Mouse (Mus musculus) liver, embryonic 15.5 days (tissue): ENCODE data around the gene Tuba1c. TPM values are rescaled to one million over a fixed set of nuclear protein-coding genes. Genes with fewer than 3 reads are reported as not detected.

ENCODE experiments used
- ATAC-seq: fragments of 200-750 bp; cut with Nextera tagmentation; 2 replicates; pipeline ENCODE4 v1.8.0; 2017; ENCODE audit warnings: moderate number of reproducible peaks, mild to moderate bottlenecking, moderate library complexity; ENCODE audit not compliant: insufficient read depth
- H3K27ac ChIP-seq: fragments of 300-500 bp; sonication (generic); replicated peaks from 2 replicates; pipeline ENCODE4 v1.5.1; 2015; ENCODE audit warnings: mild to moderate bottlenecking, inconsistent platforms
- H3K27me3 ChIP-seq: fragments of 300-500 bp; sonication (generic); 2 replicates; pipeline ENCODE4 v1.6.1; 2015; ENCODE audit warnings: mild to moderate bottlenecking, inconsistent platforms
- H3K36me3 ChIP-seq: fragments of 300-500 bp; sonication (generic); replicated peaks from 2 replicates; pipeline ENCODE4 v1.6.1; 2015; ENCODE audit warnings: moderate library complexity, mild to moderate bottlenecking, inconsistent platforms
- H3K4me1 ChIP-seq: fragments of 300-500 bp; sonication (generic); replicated peaks from 2 replicates; pipeline ENCODE4 v1.6.1; 2015; ENCODE audit warnings: inconsistent platforms
- H3K4me2 ChIP-seq: fragments of 300-500 bp; sonication (generic); 2 replicates; pipeline ENCODE4 v1.6.1; 2015; ENCODE audit warnings: moderate library complexity, mild to moderate bottlenecking, inconsistent platforms
- H3K4me3 ChIP-seq: fragments of 300-500 bp; sonication (generic); replicated peaks from 2 replicates; pipeline ENCODE4 v1.5.1; 2015; ENCODE audit warnings: mild to moderate bottlenecking, inconsistent platforms
- H3K9ac ChIP-seq: fragments of 300-500 bp; sonication (generic); 2 replicates; pipeline ENCODE4 v1.6.1; 2015; ENCODE audit warnings: moderate library complexity, mild to moderate bottlenecking, inconsistent platforms
- H3K9me3 ChIP-seq: fragments of 300-500 bp; sonication (generic); replicated peaks from 2 replicates; pipeline ENCODE4 v1.6.1; 2016; ENCODE audit warnings: inconsistent platforms
- WGBS: fragments of 180-500 bp; shearing (Covaris S2); methylation state at CpG from one replicate; pipeline ENCODE4 v1.1.7; 2015; ENCODE audit warnings: mixed read lengths; ENCODE audit not compliant: insufficient replicate concordance; 5-methylcytosine and 5-hydroxymethylcytosine counted together
- polyA plus RNA-seq: library from polyadenylated mRNA; unstranded; fragments of >200 nt; fragmentation: Nextera tagmentation; extraction: Ambion mirVana; gene quantifications from 2 replicates; pipeline ENCODE4 v1.2.1, GENCODE M21; 2015

The Tuba1c gene
- polyA plus RNA-seq, 1 experiment from 2014 or later = 271 TPM

- Histone ChIP-seq H3K9ac (no peak overlapping the region), H3K36me3 (no peaks in the 10 kb centered on the region), H3K4me2 (no peak overlapping the region), H3K9me3 (no peaks in the 10 kb centered on the region), H3K27me3 (peaks cover 6% of the 10 kb centered on the region; the same call in 1 of the 2 replicates), H3K4me3 (no peak overlapping the region), H3K27ac (no peak overlapping the region), H3K4me1 (peaks cover 36% of the 10 kb centered on the region)
- 64% methylated on average over 3 of the region's 3 CpGs for WGBS
- no peak for ATAC-seq
These were observed 40.9 kb upstream of the Tuba1c start for GRCm38 (mm10) chr15:98988787-98989186.

GRCm38 (mm10) chr15:98989701-98990430 lies 39.8 kb upstream of the Tuba1c start:
- Histone ChIP-seq H3K27me3 (peaks cover 6% of the 10 kb centered on the region; the same call in 1 of the 2 replicates), H3K4me3 (no peak overlapping the region), H3K9me3 (no peaks in the 10 kb centered on the region), H3K9ac (no peak overlapping the region), H3K36me3 (no peaks in the 10 kb centered on the region), H3K4me2 (no peak overlapping the region), H3K4me1 (peaks cover 36% of the 10 kb centered on the region), H3K27ac (no peak overlapping the region)
- WGBS = 53% methylated on average over 11 of the region's 12 CpGs
- no peak for ATAC-seq

GRCm38 (mm10) chr15:98990669-98991539 lies 38.8 kb upstream of the Tuba1c start:
- H3K4me3 ChIP-seq = no peak overlapping the region
- ATAC-seq = no peak
- no peak overlapping the region for H3K27ac ChIP-seq
- 55% methylated on average over 15 of the region's 15 CpGs for WGBS
- H3K9me3 ChIP-seq = no peaks in the 10 kb centered on the region
- peaks cover 6% of the 10 kb centered on the region; the same call in 1 of the 2 replicates for H3K27me3 ChIP-seq
- no peak overlapping the region for H3K4me2 ChIP-seq
- no peak overlapping the region for H3K9ac ChIP-seq
- no peaks in the 10 kb centered on the region for H3K36me3 ChIP-seq
- H3K4me1 ChIP-seq = peaks cover 28% of the 10 kb centered on the region

GRCm38 (mm10) chr15:98991540-98992050 lies 38.1 kb upstream of the Tuba1c start:
- Histone ChIP-seq H3K36me3 (no peaks in the 10 kb centered on the region), H3K9ac (no peak overlapping the region), H3K4me2 (no peak overlapping the region), H3K27ac (no peak overlapping the region), H3K9me3 (no peaks in the 10 kb centered on the region), H3K27me3 (peaks cover 6% of the 10 kb centered on the region; the same call in 1 of the 2 replicates), H3K4me3 (no peak overlapping the region), H3K4me1 (peaks cover 22% of the 10 kb centered on the region)
- 55% methylated on average over 9 of the region's 9 CpGs for WGBS
- ATAC-seq = no peak

- peaks cover 21% of the 10 kb centered on the region for H3K4me1 ChIP-seq
- peak overlapping the region; percentile 52 for H3K9ac ChIP-seq
- H3K4me3 ChIP-seq = peak overlapping the region; percentile 53
- H3K4me2 ChIP-seq = peak overlapping the region; percentile 79
- H3K36me3 ChIP-seq = no peaks in the 10 kb centered on the region
- WGBS = 25% methylated on average over 17 of the region's 17 CpGs
- no peak overlapping the region for H3K27ac ChIP-seq
- peaks cover 2% of the 10 kb centered on the region; the same call in 1 of the 2 replicates for H3K27me3 ChIP-seq
- no peaks in the 10 kb centered on the region for H3K9me3 ChIP-seq
- peak; percentile 45 for ATAC-seq
These were observed 37.4 kb upstream of the Tuba1c start for GRCm38 (mm10) chr15:98992086-98992912.

GRCm38 (mm10) chr15:98993093-98993793 lies 36.4 kb upstream of the Tuba1c start:
- peak overlapping the region; percentile 53 for H3K4me3 ChIP-seq
- H3K4me1 ChIP-seq = peaks cover 27% of the 10 kb centered on the region
- H3K9me3 ChIP-seq = no peaks in the 10 kb centered on the region
- no peaks in the 10 kb centered on the region for H3K36me3 ChIP-seq
- H3K9ac ChIP-seq = peak overlapping the region; percentile 52
- WGBS = 5% methylated on average over 35 of the region's 35 CpGs
- H3K27ac ChIP-seq = peak overlapping the region; percentile 80
- no peaks in the 10 kb centered on the region; the same call in 1 of the 2 replicates for H3K27me3 ChIP-seq
- ATAC-seq = peak; percentile 90
- peak overlapping the region; percentile 79 for H3K4me2 ChIP-seq

GRCm38 (mm10) chr15:98993865-98994264 lies 35.8 kb upstream of the Tuba1c start:
- Histone ChIP-seq H3K36me3 (no peaks in the 10 kb centered on the region), H3K27me3 (no peaks in the 10 kb centered on the region; the same call in 1 of the 2 replicates), H3K4me1 (peaks cover 33% of the 10 kb centered on the region), H3K9me3 (no peaks in the 10 kb centered on the region), H3K27ac (no peak overlapping the region), H3K4me2 (peak overlapping the region; percentile 79), H3K4me3 (peak overlapping the region; percentile 53), H3K9ac (no peak overlapping the region)
- no peak for ATAC-seq
- WGBS = under 1% methylated on average over 11 of the region's 11 CpGs

GRCm38 (mm10) chr15:98994957-98995520 lies 34.7 kb upstream of the Tuba1c start:
- WGBS = 76% methylated on average over 9 of the region's 9 CpGs
- H3K36me3 ChIP-seq = no peaks in the 10 kb centered on the region
- H3K4me1 ChIP-seq = peaks cover 36% of the 10 kb centered on the region

GRCm38 (mm10) chr15:98996840-98997239 lies 32.9 kb upstream of the Tuba1c start:
- Histone ChIP-seq H3K4me1 (peaks cover 51% of the 10 kb centered on the region), H3K4me2 (no peak overlapping the region), H3K36me3 (no peaks in the 10 kb centered on the region), H3K27ac (no peak overlapping the region), H3K9ac (no peak overlapping the region), H3K27me3 (no peaks in the 10 kb centered on the region), H3K9me3 (no peaks in the 10 kb centered on the region), H3K4me3 (no peak overlapping the region)
- ATAC-seq = no peak
- 78% methylated on average over 7 of the region's 7 CpGs for WGBS

More at GRCm38 (mm10) chr15:98994957-98995520, 34.7 kb upstream of the Tuba1c start:
- H3K27ac ChIP-seq = no peak overlapping the region
- no peak overlapping the region for H3K4me3 ChIP-seq
- no peak overlapping the region for H3K9ac ChIP-seq
- ATAC-seq = no peak
- no peaks in the 10 kb centered on the region; the same call in 1 of the 2 replicates for H3K27me3 ChIP-seq
- H3K4me2 ChIP-seq = no peak overlapping the region
- H3K9me3 ChIP-seq = no peaks in the 10 kb centered on the region
